Mouse (Mus musculus): ENCODE data around the gene Thbd. TPM values are rescaled to one million over a fixed set of nuclear protein-coding genes. Genes with fewer than 3 reads are reported as not detected.

The Thbd gene
- polyA plus RNA-seq, 1 experiment: 4.1 TPM

- Histone ChIP-seq H3K36me3 (ENCODE audit: control insufficient read depth, insufficient read depth) (no peaks in the 10 kb centered on the region), H3K4me3 (no peak within 1 kb of the TSS), H3K79me2 (ENCODE audit: control insufficient read depth, insufficient read depth) (no peaks in the 10 kb centered on the region), H3K27me3 (ENCODE audit: control insufficient read depth, insufficient read depth, insufficient read length) (no peaks in the 10 kb centered on the region), H3K4me2 (ENCODE audit: low read depth) (no peak within 1 kb of the TSS), H3ac (ENCODE audit: control insufficient read depth, insufficient read length) (no peak within 1 kb of the TSS)
- no peak for TF ChIP-seq MAX (IDR thresholded peaks at IDR 0.05; ENCODE audit: low read depth)
- TF ChIP-seq TCF3 (IDR thresholded peaks at IDR 0.05; ENCODE audit: insufficient read length, low read depth): no peak
- no peak for TF ChIP-seq SRF (IDR thresholded peaks at IDR 0.05; ENCODE audit: control insufficient read depth, insufficient read length, low read depth)
- no peak for TF ChIP-seq POLR2AphosphoS2 (IDR thresholded peaks at IDR 0.05; ENCODE audit: insufficient read length, low read depth)
- no peak for TF ChIP-seq REST (IDR thresholded peaks at IDR 0.05; ENCODE audit: insufficient read depth, insufficient read length)
- TF ChIP-seq POLR2A (IDR thresholded peaks at IDR 0.05; ENCODE audit: insufficient read length, low read depth): no peak
- no peak for TF ChIP-seq TCF12 (IDR thresholded peaks at IDR 0.05; ENCODE audit: insufficient read depth, poor library complexity, severe bottlenecking)
- no peak for TF ChIP-seq MYOG (IDR thresholded peaks at IDR 0.05; ENCODE audit: control insufficient read depth in 1 of 3, insufficient read depth in 1 of 3, insufficient read length in 2 of 3, low read depth in 2 of 3)
- no peak for TF ChIP-seq E2F4 (IDR thresholded peaks at IDR 0.05; ENCODE audit: insufficient read depth)
- no peak for TF ChIP-seq USF1 (IDR thresholded peaks at IDR 0.05; ENCODE audit: low read depth)
- no peak for TF ChIP-seq CEBPB (IDR thresholded peaks at IDR 0.05; ENCODE audit: insufficient read depth, poor library complexity, severe bottlenecking)
- no peak for TF ChIP-seq MYOD1 (IDR thresholded peaks at IDR 0.05; ENCODE audit: control insufficient read depth in 1 of 3, insufficient read length in 2 of 3, low read depth in 2 of 3)
These were observed 12.6 kb downstream of the Thbd start, which contains the start of gene Sstr4 for GRCm38 (mm10) chr2:148395131-148396051. Gene Sstr4, plus strand, starts transcription at chr2:148395344.

GRCm38 (mm10) chr2:148393846-148394245, 14.1 kb downstream of the Thbd start:
- Histone ChIP-seq H3K4me3 (no peak overlapping the region), H3K79me2 (ENCODE audit: control insufficient read depth, insufficient read depth) (no peaks in the 10 kb centered on the region), H3K27me3 (ENCODE audit: control insufficient read depth, insufficient read depth, insufficient read length) (no peaks in the 10 kb centered on the region), H3ac (ENCODE audit: control insufficient read depth, insufficient read length) (no peak overlapping the region), H3K4me2 (ENCODE audit: low read depth) (no peak overlapping the region), H3K36me3 (ENCODE audit: control insufficient read depth, insufficient read depth) (no peaks in the 10 kb centered on the region)
- TF ChIP-seq E2F4 (IDR thresholded peaks at IDR 0.05; ENCODE audit: insufficient read depth) (no peak), MAX (IDR thresholded peaks at IDR 0.05; ENCODE audit: low read depth) (no peak), POLR2AphosphoS2 (IDR thresholded peaks at IDR 0.05; ENCODE audit: insufficient read length, low read depth) (no peak), MYOD1 (IDR thresholded peaks at IDR 0.05; ENCODE audit: control insufficient read depth in 1 of 3, insufficient read length in 2 of 3, low read depth in 2 of 3) (no peak), USF1 (IDR thresholded peaks at IDR 0.05; ENCODE audit: low read depth) (no peak), POLR2A (IDR thresholded peaks at IDR 0.05; ENCODE audit: insufficient read length, low read depth) (no peak), REST (IDR thresholded peaks at IDR 0.05; ENCODE audit: insufficient read depth, insufficient read length) (no peak), TCF12 (IDR thresholded peaks at IDR 0.05; ENCODE audit: insufficient read depth, poor library complexity, severe bottlenecking) (no peak), CEBPB (IDR thresholded peaks at IDR 0.05; ENCODE audit: insufficient read depth, poor library complexity, severe bottlenecking) (no peak), SRF (IDR thresholded peaks at IDR 0.05; ENCODE audit: control insufficient read depth, insufficient read length, low read depth) (no peak), TCF3 (IDR thresholded peaks at IDR 0.05; ENCODE audit: insufficient read length, low read depth) (no peak)

GRCm38 (mm10) chr2:148393149-148393548, 14.8 kb downstream of the Thbd start:
- Histone ChIP-seq H3K27me3 (ENCODE audit: control insufficient read depth, insufficient read depth, insufficient read length) (no peaks in the 10 kb centered on the region), H3K4me2 (ENCODE audit: low read depth) (no peak overlapping the region), H3K79me2 (ENCODE audit: control insufficient read depth, insufficient read depth) (no peaks in the 10 kb centered on the region), H3ac (ENCODE audit: control insufficient read depth, insufficient read length) (no peak overlapping the region), H3K4me3 (no peak overlapping the region), H3K36me3 (ENCODE audit: control insufficient read depth, insufficient read depth) (no peaks in the 10 kb centered on the region)
- TF ChIP-seq MYOD1 (IDR thresholded peaks at IDR 0.05; ENCODE audit: control insufficient read depth in 1 of 3, insufficient read length in 2 of 3, low read depth in 2 of 3) (no peak), POLR2AphosphoS2 (IDR thresholded peaks at IDR 0.05; ENCODE audit: insufficient read length, low read depth) (no peak), SRF (IDR thresholded peaks at IDR 0.05; ENCODE audit: control insufficient read depth, insufficient read length, low read depth) (no peak), TCF12 (IDR thresholded peaks at IDR 0.05; ENCODE audit: insufficient read depth, poor library complexity, severe bottlenecking) (no peak), MYOG (IDR thresholded peaks at IDR 0.05; ENCODE audit: control insufficient read depth in 1 of 3, insufficient read depth in 1 of 3, insufficient read length in 2 of 3, low read depth in 2 of 3) (no peak), E2F4 (IDR thresholded peaks at IDR 0.05; ENCODE audit: insufficient read depth) (no peak), USF1 (IDR thresholded peaks at IDR 0.05; ENCODE audit: low read depth) (no peak), POLR2A (IDR thresholded peaks at IDR 0.05; ENCODE audit: insufficient read length, low read depth) (no peak), MAX (IDR thresholded peaks at IDR 0.05; ENCODE audit: low read depth) (no peak), TCF3 (IDR thresholded peaks at IDR 0.05; ENCODE audit: insufficient read length, low read depth) (no peak), CEBPB (IDR thresholded peaks at IDR 0.05; ENCODE audit: insufficient read depth, poor library complexity, severe bottlenecking) (no peak), REST (IDR thresholded peaks at IDR 0.05; ENCODE audit: insufficient read depth, insufficient read length) (no peak)

- no peak for TF ChIP-seq MYOD1 (IDR thresholded peaks at IDR 0.05; ENCODE audit: control insufficient read depth in 1 of 3, insufficient read length in 2 of 3, low read depth in 2 of 3)
- no peak for TF ChIP-seq SRF (IDR thresholded peaks at IDR 0.05; ENCODE audit: control insufficient read depth, insufficient read length, low read depth)
- no peak for TF ChIP-seq USF1 (IDR thresholded peaks at IDR 0.05; ENCODE audit: low read depth)
- no peak for TF ChIP-seq CEBPB (IDR thresholded peaks at IDR 0.05; ENCODE audit: insufficient read depth, poor library complexity, severe bottlenecking)
- no peak for TF ChIP-seq REST (IDR thresholded peaks at IDR 0.05; ENCODE audit: insufficient read depth, insufficient read length)
- no peak for TF ChIP-seq TCF3 (IDR thresholded peaks at IDR 0.05; ENCODE audit: insufficient read length, low read depth)
- no peak for TF ChIP-seq TCF12 (IDR thresholded peaks at IDR 0.05; ENCODE audit: insufficient read depth, poor library complexity, severe bottlenecking)
- TF ChIP-seq POLR2A (IDR thresholded peaks at IDR 0.05; ENCODE audit: insufficient read length, low read depth): no peak
- TF ChIP-seq E2F4 (IDR thresholded peaks at IDR 0.05; ENCODE audit: insufficient read depth): no peak
- TF ChIP-seq POLR2AphosphoS2 (IDR thresholded peaks at IDR 0.05; ENCODE audit: insufficient read length, low read depth): no peak
- TF ChIP-seq MYOG (IDR thresholded peaks at IDR 0.05; ENCODE audit: control insufficient read depth in 1 of 3, insufficient read depth in 1 of 3, insufficient read length in 2 of 3, low read depth in 2 of 3): no peak
- no peak for TF ChIP-seq MAX (IDR thresholded peaks at IDR 0.05; ENCODE audit: low read depth)
- Histone ChIP-seq H3ac (ENCODE audit: control insufficient read depth, insufficient read length) (no peak overlapping the region), H3K27me3 (ENCODE audit: control insufficient read depth, insufficient read depth, insufficient read length) (no peaks in the 10 kb centered on the region), H3K36me3 (ENCODE audit: control insufficient read depth, insufficient read depth) (no peaks in the 10 kb centered on the region), H3K4me2 (ENCODE audit: low read depth) (no peak overlapping the region), H3K79me2 (ENCODE audit: control insufficient read depth, insufficient read depth) (no peaks in the 10 kb centered on the region), H3K4me3 (no peak overlapping the region)
These were observed 20.1 kb downstream of the Thbd start for GRCm38 (mm10) chr2:148387652-148388581.

Data from myocyte (in vitro differentiated cells).